Mouse (Mus musculus) liver, embryonic 14.5 days (tissue): Measurements from ENCODE around the gene Dlg2.

Experiments
- CTCF ChIP-seq: IDR thresholded peaks from 2 replicates; pipeline ENCODE4 v1.5.1; 2016; ENCODE audit warnings: antibody characterized with exemption, low read depth, control low read depth
- EP300 ChIP-seq: IDR thresholded peaks from 2 replicates; pipeline ENCODE4 v1.6.1; 2016; ENCODE audit warnings: antibody characterized with exemption, low read depth

DNA sequence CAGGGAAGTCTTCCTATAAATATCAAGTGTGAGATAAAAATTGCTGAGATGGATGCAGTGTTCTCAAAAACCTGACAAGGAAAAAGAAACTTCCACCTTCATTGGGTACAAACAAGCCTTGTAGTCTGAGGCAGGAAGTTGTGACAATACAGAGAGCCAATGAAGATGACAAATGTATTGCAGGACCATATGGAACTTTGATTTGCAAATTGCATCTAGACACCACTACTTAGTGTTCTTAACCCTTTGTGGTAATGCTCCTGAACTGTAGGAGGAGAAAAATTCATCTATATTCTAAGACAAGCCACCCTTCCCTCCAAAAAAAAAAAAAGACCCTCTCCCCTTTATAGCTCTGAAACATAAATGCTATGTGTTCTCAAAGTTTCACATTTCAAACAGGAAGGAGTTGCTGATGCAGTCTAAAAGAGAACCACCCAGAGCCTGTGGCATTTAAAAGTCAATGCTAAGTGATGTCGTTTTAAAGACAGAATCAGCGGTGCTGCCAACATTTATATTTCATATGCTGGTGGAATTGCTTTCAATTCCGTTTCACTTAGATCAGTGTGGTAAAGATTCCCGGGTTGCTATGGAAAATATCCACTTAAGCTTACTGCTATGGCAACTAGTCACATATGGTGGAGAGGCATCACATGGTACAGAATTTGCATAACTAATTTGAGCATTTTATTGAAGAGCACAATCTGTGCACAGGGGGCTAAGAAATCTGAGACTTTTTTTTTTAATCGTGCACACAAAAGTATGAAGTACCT lies 731.8 kb downstream of the Dlg2 start:
- TF ChIP-seq CTCF, result no peak
- TF ChIP-seq EP300, result no peak
